Mouse (Mus musculus) left cerebral cortex, postnatal 4 days (tissue): ENCODE results near the gene Sema3a. TPM values are rescaled to one million over a fixed set of nuclear protein-coding genes. Genes with fewer than 3 reads are reported as not detected.

Experiments
- DNase-seq: peaks from one replicate; pipeline ENCODE4 v3.0.0-alpha.2; 2022
- intact Hi-C: fragments of 180-260 bp; cut with DNase I; formaldehyde crosslinking; loops from one replicate; pipeline ENCODE4 v1.15.1; 2025
- total RNA-seq, 2 experiments: library from RNA; stranded (reverse); gene quantifications; 2 replicates each; pipeline ENCODE4 v1.2.3; 2021

Sema3a gene
- total RNA-seq, 2 experiments from 2014 or later, result 39.1 to 39.6 TPM

- no peak for DNase-seq
- intact Hi-C loops, result no loop called here
Measured at GRCm38 (mm10) chr5:13318728-13319429, 193.7 kb downstream of the Sema3a start.

- intact Hi-C loops, result no loop called here
- no peak for DNase-seq
Measured at GRCm38 (mm10) chr5:13320138-13320537, 194.9 kb downstream of the Sema3a start.

GRCm38 (mm10) chr5:13327281-13327680 lies 202.1 kb downstream of the Sema3a start:
- intact Hi-C loops, result no loop called here
- no peak for DNase-seq

- DNase-seq, result no peak
- intact Hi-C loops, result no loop called here
Measured at GRCm38 (mm10) chr5:13331412-13331811, 206.2 kb downstream of the Sema3a start.

- intact Hi-C loops, result no loop called here
- no peak for DNase-seq
Measured at GRCm38 (mm10) chr5:13337665-13338064, 212.5 kb downstream of the Sema3a start.

GRCm38 (mm10) chr5:13347068-13347467 lies 221.9 kb downstream of the Sema3a start:
- no peak for DNase-seq
- intact Hi-C loops, result no loop called here

GRCm38 (mm10) chr5:13351611-13352010 lies 226.4 kb downstream of the Sema3a start:
- intact Hi-C loops, result no loop called here
- no peak for DNase-seq

GRCm38 (mm10) chr5:13352995-13353394 lies 227.8 kb downstream of the Sema3a start:
- no peak for DNase-seq
- intact Hi-C loops, result no loop called here

- intact Hi-C loops, result no loop called here
- no peak for DNase-seq
Measured at GRCm38 (mm10) chr5:13353539-13353938, 228.3 kb downstream of the Sema3a start.

- intact Hi-C loops, result no loop called here
- no peak for DNase-seq
Measured at GRCm38 (mm10) chr5:13354913-13355312, 229.7 kb downstream of the Sema3a start.

- intact Hi-C loops, result no loop called here
- no peak for DNase-seq
Measured at GRCm38 (mm10) chr5:13358770-13359169, 233.6 kb downstream of the Sema3a start.

GRCm38 (mm10) chr5:13360711-13361110 lies 235.5 kb downstream of the Sema3a start:
- DNase-seq, result no peak
- intact Hi-C loops, result no loop called here

GRCm38 (mm10) chr5:13365108-13365507 lies 239.9 kb downstream of the Sema3a start:
- DNase-seq, result no peak
- intact Hi-C loops, result no loop called here

GRCm38 (mm10) chr5:13379223-13379622 lies 254.0 kb downstream of the Sema3a start:
- DNase-seq, result no peak
- intact Hi-C loops, result no loop called here

- intact Hi-C loops, result no loop called here
- no peak for DNase-seq
Measured at GRCm38 (mm10) chr5:13384047-13384446, 258.8 kb downstream of the Sema3a start.

- intact Hi-C loops, result no loop called here
- DNase-seq, result no peak
Measured at GRCm38 (mm10) chr5:13384714-13385113, 259.5 kb downstream of the Sema3a start.

- intact Hi-C loops, result no loop called here
- DNase-seq, result no peak
Measured at GRCm38 (mm10) chr5:13386603-13387002, 261.4 kb downstream of the Sema3a start.

- no peak for DNase-seq
- intact Hi-C loops, result no loop called here
Measured at GRCm38 (mm10) chr5:13387679-13388078, 262.5 kb downstream of the Sema3a start.

GRCm38 (mm10) chr5:13389995-13390394 lies 264.8 kb downstream of the Sema3a start:
- DNase-seq, result no peak
- intact Hi-C loops, result no loop called here

GRCm38 (mm10) chr5:13405432-13405831 lies 280.2 kb downstream of the Sema3a start:
- intact Hi-C loops, result loop anchor here (10.0 kb wide), 1 partner anchor 169 kb away; no protein-coding TSS in a partner anchor
- no peak for DNase-seq

GRCm38 (mm10) chr5:13406131-13406530 lies 280.9 kb downstream of the Sema3a start:
- intact Hi-C loops, result loop anchor here (10.0 kb wide), 1 partner anchor 169 kb away; no protein-coding TSS in a partner anchor
- DNase-seq, result no peak

- intact Hi-C loops, result no loop called here
- DNase-seq, result no peak
Measured at GRCm38 (mm10) chr5:13411920-13412319, 286.7 kb downstream of the Sema3a start.
